Mouse (Mus musculus): ENCODE results near the gene Sptan1.

- no peak for TF ChIP-seq CTCF (IDR thresholded peaks at IDR 0.05; ENCODE audit: low read depth, low read length)
- TF ChIP-seq POLR2A (IDR thresholded peaks at IDR 0.05; ENCODE audit: extremely low read depth, insufficient read depth, low read length) = no peak
These were observed 43.3 kb upstream of the Sptan1 start for GRCm38 (mm10) chr2:29922011-29922410.
